Mouse (Mus musculus) hindlimb bud, embryonic 11.5 days (tissue): ENCODE data around the gene Dynlrb2.

ENCODE experiments used
- DNase-seq: peaks from one replicate; pipeline ENCODE4 v3.0.0-alpha.2; 2012; ENCODE audit warnings: low read depth, low spot score; ENCODE audit errors: extremely low spot score

Gene Dynlrb2

DNA sequence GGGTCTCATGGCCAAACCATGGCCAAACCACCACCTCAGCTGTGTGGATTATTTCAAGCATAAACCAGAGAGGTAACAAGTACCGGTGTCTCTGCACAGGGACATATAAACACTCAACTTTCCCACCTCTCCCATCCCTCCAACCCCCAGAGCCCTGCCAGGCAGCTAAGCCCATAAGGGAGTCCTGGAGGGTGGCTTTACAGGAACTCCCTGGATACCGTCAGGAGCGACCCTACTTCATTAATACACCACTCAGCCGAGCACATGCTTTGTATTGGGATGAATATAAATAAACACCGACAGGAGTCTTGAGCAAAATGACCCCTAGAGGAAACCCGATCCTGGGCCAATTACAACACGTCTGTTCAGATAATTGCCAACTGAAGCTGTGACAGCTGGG is 34.0 kb downstream of the Dynlrb2 start:
- DNase-seq = no peak

DNA sequence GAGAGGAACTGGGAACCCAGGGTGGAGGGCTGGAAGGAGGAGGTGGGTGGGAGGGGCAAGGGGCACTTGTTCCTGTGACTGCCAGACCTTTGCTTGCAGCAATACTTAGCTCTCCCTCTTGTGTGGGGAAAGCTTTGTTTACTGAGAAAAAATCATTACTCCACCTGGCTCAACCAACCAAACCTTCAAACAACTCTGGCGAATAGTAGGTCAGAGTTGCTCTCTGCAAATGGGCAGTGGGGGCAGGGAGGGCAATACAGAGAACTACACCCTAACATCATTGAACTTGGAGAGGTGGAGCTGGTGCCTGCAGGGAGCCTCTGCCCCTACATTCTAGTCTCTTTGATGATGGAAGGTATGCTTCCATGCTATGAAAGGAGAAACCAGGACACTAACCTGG is 35.4 kb downstream of the Dynlrb2 start:
- no peak for DNase-seq

DNA sequence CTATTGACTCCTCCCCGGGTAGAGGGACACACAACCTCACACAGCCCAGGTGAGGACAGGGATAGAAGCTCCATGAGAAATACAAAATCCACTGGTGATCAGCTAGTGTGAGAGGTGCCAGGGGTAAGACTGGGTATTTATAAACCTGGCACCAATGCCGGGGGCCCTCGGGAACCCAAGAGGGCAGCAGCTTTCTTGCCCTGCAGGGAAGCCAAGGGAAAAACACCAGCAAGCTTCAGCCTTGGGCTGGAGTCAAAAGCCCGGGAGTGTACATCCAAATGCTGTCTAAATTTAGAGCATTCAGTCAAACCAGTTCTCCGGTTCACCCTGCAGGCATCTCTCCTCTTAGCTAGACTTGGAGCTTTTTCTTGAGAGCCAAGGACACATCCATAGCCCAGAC is 38.1 kb downstream of the Dynlrb2 start:
- no peak for DNase-seq

DNA sequence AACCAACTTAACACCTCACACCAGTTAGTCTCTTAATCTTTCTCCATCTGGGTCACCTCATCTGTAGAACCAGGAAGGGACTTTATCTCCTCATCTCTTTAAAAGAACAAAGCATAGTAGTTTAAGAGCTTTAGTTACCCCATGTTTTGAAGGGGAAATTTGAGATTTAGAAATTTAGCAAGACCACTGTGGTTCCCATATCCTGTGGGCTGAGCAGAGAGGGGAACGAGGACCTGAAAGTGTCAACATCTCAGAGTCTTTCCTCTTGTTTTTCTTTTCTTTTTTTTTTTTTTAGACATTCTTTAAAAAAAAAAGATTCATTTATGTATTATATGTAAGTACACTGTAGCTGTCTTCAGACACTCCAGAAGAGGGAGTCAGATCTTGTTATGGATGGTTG is 38.6 kb downstream of the Dynlrb2 start:
- no peak for DNase-seq

DNA sequence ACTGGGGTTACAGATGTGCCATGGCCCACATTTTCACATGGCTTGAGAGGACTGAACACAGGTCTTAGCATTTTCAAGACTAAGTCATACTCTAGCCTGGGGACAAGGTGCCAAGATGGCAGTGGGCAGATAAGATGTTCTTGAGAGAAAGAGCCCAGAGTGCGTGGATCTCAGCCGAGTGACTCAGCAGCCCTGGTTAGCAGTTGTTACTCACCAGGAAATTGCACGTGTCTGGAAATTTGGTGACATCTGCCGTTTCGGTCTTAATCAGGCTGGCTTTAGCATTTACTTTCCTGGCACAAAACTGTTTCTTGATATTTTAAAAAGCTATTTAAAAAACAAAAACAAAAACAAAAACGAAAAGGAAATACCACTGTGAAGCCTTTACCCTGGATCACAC is 47.5 kb downstream of the Dynlrb2 start:
- DNase-seq = no peak

DNA sequence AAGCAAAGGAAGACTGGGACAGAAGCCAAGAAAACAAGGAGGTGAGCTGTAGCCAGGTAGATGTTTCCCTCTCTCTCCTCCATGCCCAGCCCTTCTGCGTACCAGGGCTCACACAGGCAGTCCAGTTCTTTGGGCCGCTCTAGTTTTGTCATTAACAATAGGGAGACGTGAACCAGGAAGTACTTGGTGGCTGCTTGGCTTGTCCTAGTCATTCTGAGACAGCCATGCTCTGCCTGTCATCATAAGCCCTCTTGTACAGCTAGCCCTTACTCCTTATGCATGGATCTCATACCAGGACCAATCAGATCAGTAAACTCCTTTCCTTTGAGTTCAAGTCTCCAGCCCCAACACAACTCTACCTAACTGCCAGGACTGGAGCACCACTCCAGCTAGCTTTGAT is 48.0 kb downstream of the Dynlrb2 start:
- DNase-seq = no peak
